Mouse (Mus musculus) 3134 (cell line): ENCODE measurements around the gene Prrc2b.

Source experiments
- DNase-seq: peaks from one replicate; pipeline ENCODE4 v3.0.0-alpha.2; 2011; ENCODE audit warnings: low spot score; ENCODE audit not compliant: insufficient read length; ENCODE audit errors: extremely low read depth

The Prrc2b gene

DNA sequence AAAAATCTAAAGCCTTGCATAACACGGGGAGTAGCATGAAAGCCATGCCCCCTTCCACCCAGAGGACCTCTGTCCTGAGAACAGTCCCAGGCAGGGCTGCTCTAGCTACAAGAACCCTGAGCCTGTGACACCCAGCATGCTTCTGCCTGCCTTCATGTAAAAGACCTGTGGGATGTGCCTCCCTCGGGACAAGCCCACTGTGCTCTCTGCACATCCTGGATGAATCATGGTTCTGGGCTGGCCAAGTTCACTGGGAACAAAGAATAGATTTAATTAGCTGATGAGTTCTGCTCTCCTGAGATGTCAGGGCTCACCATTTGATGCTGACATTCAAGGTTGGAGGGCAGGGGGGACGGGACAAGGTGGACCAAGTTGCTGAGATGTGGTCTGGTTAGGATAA is 9.6 kb downstream of the Prrc2b start:
- DNase-seq = no peak

DNA sequence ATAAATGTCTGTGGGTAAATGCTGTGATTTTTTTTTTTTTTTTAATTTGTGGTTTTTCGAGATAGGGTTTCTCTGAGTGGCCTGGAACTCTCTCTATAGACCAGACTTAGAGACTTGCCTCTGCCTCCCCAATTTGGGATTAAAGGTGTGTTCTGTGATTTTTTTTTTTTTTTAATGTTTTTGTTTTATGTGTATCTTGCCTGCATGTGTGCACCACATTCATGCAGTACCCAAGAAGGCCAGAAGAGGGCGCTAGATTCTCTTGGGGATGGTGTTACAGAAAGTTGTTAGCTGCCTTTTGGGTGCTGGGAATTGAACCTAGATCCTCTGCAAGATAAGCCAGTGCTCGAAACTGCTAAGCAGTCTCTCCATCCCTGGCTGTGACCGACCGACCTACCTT is 10.1 kb downstream of the Prrc2b start:
- DNase-seq = no peak

DNA sequence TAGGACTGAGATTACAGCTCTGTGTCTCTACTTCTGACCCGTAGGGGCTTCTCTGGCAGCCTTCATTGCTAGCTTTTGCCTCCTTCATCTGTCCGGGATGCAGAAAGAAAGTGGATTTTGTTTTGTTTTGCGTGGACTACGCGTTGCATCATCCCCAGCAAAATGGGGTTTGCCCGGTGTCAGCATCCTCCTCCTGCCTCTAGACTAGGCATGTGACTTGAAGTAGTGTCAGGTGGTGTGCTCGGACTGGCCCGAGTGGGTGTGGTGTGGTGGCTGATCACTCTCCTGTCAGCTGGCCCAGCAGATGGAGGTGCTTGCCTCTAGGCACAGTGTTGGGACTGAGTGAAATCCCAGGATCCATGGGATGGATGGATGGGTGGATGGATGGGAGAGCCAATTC is 11.2 kb downstream of the Prrc2b start:
- no peak for DNase-seq

DNA sequence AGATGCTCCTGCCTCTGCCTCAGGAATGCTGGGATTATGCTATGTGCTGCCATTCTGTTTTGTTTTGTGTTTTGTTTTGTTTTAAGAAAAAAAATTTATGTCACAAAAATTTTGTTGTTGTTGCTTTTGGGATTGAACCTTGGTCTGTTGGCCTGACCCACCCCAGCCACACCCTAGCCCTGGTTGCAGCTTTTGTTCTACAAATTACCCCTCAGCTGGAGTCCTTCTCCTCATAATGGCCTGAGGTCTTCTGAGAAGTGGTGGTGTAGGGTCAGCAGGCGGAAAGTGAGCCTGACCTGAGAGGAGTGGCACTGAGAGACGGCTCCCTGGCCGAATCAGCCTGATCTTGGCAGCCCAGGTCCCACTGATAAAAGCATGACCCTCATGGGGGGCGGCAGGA is 11.8 kb downstream of the Prrc2b start:
- no peak for DNase-seq

DNA sequence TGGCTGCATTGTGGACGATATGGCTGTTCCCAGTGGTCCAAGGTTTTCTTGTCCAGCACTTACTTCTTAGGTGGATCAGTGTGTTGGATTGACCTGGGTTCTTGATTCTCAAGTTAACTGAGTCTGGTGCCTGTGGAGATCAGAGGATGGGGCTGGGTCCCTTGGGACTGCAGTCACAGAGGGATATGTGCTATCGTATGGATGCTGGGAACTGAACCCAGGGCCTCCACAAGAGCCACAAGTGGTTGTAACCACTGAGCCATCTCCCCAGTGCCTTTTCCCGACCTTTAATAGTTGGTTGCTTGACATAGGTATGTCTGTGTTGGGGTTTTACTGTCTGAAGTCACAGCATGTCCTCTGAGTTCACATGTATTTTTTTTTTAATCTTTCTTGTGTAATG is 12.2 kb downstream of the Prrc2b start:
- no peak for DNase-seq

DNA sequence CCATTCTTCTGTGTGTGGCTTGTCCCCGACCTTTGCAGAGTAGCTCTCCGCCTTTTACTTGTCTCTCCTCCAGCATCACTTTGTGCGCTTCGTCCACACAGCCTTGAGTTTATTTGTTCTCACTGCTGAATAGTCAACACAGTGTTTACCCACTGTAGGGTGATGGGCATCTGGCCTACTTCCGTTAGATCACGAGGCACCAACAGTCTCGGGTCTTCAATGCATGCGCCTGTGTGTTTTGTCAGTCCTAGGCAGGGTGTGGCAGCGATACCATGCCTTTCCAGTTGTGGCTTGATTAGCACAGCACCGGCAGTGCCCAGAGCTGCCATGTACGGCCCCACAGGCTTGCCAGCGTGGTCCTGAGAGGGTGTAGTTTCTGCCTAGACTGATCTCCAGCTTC is 13.6 kb downstream of the Prrc2b start:
- DNase-seq = no peak

DNA sequence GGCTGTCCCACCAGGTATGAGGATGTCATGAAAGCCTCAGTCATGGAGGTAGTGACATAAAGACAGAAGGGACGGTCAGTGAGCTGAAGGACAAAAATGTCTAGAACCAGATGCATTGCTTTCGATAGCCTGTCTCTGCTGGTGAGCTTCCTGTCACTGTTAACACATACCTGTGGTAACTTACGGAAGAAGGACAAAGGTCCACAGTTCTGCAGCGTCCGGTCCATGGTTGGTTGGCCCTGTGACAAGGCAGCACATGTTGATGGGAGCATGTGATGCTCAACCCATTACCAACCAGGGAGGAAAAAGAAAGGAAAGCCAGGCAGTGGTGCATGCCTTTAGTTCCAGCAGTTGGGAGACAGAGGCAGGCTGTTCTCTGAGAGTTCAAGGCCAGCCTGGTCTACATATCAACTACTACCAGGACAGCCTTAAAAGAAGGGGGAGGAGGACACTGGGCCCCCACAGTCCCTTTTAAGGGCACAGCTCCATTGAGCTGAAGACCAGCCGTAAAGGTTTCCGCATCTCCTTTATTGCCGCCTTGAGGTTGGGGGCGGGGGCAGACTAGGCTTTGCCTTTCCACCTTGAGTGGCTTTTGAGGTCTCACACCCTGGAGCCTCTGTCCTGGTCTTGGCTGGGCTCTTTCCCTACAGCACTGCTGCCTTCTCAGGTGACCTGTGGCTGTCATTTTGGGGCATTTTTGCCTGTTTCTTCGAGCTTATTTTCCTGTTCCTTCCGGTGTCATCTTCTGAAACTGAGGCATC is 14.3 kb downstream of the Prrc2b start:
- no peak for DNase-seq

DNA sequence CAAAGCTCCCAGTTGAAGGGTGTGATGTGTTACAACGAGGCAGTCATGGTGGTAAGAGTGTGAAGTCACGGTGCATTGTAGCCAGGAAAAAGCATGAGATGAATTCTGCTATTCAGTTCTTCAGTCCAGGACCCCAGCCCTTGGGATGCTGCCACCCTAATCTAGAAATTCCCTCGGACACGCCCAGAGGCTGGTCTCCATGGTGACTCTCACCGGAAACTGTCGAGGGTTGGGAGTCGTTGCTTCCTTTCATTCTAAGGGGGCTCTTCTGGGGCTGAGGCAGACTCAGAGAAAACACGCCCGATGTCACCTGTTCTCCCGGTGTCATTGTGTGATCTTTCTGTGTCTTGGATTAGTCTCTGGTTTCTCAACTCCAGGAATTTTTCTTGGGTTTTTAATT is 15.7 kb downstream of the Prrc2b start:
- DNase-seq = no peak

DNA sequence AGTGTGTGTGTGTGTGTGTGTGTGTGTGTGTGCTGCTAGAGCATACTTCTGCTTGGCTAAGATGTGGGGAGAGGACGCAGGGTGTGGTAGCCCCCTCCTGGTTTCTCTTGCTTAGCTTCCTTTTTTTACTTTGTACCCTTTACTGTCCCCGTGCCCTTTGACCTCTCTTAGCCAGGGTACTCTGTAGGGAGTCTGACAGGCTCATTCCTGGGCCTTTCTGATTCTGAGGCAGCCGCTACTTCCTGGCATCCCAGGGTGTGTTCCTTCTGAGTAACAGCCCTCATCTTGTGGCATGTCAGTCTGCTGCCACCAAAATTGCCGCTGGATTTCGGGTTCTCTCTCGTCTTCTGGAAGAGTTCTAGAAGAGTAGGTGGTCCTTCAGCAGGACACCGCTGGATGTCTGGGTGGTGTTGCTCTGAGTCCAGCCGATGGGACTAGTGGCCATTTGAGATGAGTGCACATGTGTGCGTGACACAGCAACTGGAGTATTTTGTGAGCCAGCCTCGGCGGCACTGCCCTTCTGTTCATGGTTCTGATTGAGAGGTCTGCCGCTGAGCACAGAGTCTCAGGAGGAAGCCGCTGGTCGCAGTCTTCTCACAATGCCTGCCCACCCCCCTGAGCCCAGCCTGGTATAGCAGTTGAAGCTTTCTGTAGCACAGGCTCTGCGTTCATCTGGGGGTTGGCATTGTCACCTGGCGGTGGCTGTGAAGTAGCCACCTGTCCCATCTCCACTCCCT is 16.3 kb downstream of the Prrc2b start:
- DNase-seq = peak; percentile 60

DNA sequence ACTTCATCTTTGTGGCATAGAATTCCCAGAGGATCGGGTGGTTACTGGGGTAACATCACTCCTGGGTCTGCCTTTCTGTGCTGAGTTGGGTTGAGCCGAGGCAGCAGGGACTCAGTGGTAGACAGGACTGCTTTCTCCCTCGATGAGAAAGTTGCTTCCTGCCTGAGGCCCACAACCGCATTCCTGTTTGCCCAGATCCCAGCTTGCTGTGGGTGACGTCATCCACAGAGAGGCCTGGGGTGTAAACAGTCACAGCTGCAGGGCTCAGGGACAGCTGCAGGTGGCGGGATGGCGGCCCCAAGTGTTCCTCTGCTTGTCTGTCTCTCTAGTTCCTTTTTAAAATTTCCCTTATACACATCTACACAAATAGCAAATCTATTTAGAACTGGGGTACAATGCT is 16.9 kb downstream of the Prrc2b start:
- peak; percentile 72 for DNase-seq

DNA sequence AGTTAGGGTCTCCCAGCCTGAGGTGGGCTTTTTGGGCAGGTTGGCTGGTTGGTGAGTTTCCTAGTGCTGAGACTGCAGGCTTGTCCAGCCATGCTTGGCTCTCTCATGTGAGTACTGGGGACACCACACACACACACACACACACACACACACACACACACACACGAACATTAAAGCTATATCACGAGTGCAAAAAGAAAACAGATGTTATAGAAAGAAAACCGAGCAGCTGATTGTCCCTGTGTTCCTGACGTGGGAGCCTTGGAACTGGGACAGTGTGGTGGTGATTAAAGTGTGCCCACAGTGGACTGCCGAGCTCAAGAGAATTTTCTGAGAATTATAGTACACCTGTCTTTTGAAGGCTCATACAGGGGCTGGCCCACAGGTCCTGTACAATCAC is 18.4 kb downstream of the Prrc2b start:
- no peak for DNase-seq

DNA sequence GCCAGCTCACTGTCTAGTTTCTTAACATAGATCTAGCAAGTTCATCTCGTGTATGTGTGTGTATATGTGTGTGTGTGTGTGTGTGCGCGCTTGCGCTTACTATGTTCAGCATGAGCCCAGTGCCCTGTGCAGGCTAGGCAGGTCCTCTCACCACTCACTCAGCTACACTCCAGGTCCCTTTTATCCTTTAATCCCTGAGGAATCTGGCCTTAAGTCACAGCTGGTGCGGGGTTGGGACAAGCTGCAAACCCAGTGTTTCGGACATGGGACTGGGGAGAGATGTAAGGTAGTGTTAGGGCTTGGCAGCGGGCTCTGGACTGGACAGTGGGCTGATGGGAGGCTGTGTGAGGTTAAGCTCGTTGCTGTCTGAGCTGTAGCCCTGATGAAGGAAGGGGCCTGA is 19.1 kb downstream of the Prrc2b start:
- no peak for DNase-seq

DNA sequence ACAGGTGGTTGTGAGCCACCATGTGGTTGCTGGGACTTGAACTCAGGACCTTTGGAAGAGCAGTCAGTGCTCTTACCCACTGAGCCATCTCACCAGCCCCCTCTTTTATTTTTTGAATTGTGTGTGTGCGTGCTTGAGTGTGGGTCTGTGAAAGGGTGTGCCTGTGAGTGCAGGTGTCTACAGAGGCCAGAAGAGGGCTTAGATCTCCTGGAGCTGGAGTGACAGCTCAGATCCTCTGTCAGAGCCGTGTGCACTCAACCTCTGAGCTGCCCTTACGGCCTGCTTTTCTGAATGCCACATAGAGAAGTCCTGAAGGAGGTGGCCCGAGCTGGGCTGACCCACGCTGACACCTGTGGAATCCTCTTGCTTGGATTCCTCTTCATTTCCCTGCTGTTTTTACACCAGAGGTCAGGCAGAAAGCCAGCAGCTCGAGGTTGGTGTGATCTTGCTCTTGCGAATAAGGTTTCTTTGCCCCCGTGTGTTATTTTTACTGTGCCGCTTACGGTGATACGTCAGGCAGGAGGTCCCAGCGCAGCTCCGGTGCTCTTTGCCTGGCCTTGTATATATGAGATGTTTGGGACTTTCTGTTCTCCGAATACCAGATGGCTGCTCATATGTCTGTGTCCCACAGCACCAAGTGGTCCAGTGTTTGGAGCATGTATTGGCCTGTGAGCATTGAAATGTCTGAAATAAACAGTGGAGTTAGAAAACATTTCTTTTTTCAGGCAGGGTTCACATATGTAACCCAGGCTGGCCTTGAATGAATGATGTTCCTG is 21.0 kb downstream of the Prrc2b start:
- DNase-seq = no peak

DNA sequence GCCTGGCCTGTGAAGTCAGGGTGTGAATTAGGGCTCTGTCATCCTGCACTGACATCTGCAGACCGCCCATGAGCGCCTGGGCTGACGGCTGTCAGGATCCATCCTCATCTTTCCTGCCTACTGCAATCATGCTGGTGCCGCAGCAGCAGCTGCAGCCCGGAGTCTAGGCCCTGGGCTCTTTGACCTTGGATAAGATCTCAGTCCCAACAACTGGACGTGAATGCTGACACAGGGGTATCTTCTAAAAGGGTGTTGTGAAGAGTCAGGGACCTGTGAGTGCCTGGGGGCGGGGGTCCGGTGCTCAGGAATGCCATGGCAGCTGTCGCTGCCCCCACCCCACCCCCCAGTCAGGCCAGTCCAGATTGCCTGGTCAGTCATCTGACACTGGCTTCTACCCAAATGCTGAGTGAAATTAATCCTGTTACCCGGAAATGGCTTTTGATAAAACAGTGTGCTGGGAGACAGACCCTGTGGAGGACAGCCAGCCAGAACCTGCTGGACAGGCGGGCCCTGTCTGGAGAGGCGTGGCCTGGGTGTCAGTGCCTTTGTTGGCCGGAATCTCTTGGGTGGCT is 23.4 kb downstream of the Prrc2b start:
- DNase-seq = no peak

DNA sequence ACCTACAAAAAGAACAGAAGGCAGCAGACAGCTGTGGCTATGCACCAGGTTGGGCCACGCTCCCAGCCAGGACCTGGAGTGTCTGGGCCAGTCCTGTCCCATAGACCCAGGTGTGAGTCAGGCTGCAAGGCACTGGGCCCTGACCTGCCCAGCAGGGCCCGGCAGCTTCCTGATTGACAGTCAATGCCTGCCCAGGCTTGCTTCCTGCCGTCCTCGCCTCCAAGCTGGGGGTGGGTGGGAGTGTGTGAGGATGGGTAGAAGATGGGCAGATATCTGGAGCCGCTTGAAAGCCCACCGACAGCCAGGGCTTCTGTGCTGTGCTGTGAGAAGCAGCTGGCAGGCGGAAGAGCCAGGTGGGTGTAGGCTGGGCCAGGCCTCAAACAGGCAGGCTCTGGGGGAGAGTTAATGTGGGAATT is 24.2 kb downstream of the Prrc2b start:
- DNase-seq = no peak

DNA sequence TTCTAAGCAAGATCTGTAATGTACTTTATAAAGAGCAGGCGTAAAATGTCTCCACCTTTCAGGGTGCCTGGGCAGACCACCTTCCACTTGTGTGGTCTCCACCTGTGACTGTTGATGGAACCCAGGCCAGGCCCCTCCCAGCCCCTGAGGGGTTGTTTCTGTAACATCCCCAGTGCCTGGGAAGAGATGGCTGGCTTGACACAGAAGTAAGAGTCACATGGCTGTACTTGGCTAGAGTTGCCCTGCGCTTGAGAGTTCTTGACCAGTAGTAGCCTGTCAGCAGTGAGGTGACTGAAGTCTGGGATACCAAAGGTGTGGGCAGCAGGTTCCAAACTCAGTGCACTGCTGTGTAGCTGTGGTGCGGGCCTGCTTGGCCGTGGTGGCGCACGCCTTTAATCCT is 24.6 kb downstream of the Prrc2b start:
- DNase-seq = no peak

DNA sequence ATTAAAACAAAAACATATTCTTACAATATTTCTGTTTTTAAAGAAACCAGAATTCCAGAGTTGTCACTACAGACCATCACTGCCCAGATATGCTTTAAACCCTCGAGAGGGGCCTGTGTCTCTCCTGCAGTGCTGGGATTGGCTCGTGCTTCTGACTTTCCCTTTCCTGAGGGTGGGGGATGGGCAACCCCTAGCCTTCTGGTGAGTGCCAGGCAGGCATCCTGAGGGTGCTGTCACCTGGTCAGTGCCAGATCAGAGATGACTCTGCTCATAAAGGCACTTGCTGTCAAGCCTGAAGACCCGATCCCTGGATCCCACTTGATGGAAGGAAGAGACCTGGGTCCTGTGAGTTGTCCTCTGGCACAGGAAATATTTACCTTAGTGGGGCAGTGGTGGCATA is 26.0 kb downstream of the Prrc2b start:
- DNase-seq = no peak

DNA sequence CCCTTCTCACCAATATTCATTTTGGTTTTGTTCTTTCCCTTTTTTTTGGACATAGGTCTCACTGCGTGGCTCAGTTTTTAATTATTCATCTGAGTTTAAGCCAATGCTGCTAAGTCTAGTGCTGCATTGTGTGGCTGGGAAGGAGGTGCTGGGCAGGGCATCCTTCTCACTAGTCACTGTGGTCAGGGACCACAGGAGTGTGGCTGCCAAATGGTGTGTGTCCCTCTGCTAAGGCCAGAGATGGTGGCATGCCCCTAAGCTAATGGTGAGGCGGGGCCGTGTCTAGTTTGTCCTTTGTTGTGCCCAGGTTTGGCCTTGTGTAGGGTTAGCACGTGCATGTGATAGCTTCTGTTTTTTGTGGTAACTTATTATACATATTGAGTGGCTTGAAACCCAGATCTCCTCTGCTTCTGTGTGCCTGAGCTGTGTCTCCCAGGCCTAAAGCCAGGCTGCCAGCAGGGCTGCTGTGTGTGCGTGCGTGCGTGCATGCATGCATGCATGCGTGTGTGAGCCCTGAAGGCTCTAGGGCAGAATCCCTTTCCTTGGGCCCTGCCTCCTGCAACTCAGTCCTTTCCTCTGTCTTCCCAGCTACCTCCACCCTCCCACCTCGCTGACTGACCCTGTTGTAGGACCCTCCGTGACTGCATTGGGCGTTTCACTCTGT is 26.6 kb downstream of the Prrc2b start:
- no peak for DNase-seq

DNA sequence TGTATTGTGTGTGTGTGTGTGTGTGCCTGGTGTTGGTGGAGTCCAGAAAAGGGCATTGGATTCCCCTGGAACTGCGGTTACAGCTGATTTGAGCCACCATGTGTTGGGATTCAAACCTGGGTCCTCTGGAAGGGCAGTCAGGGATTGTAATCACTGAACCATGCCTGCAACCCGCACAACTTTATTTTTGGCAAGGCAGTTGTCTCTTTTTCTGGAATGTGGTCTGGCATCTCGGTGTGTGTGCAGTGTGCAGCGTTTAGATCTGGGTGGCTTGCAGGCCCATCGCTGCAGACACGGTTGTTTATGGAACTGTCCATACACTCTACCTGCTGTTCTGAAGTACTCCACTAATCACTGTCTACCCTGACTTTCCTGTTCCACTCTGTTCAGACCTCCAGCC is 28.5 kb downstream of the Prrc2b start:
- DNase-seq = no peak

DNA sequence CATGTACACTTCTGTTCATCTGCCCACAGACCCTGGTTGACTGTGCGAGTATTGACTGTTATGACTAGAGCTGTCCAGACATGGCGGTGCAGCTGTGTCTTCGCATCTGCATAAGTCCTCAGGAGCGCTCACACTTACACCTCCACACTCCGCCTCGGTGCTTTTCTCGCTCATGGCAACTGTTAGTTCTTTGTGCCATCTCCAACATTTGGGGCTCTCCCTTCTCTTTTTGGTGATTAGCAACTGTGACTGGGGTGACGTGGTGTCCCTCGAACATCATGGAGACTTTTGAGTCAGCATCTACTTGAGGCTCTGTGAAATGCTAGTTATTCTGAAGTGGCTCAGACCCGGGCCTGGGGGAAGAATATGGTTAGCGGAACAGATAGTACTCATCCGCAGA is 29.2 kb downstream of the Prrc2b start:
- DNase-seq = no peak

DNA sequence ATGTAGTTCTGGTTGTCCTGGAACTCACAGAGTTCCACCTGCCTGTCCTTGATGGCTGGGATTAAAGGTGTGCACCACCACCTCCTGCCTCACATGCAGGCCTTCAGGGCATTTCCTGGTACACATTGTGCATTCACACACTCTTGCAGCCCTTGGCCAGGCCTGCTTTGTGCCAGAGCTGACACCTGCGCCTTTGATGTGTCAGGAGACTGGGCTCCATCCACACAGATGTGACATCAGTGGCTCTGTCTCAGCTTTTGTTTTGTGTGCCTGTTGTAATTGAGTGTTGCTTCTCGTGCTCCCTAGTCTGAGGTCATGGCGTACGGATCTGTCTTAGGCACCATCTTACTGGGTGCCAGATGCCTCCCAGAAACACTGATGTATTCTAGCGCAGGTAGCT is 30.5 kb downstream of the Prrc2b start:
- DNase-seq = no peak
